Mouse (Mus musculus): ENCODE results near the gene Ccdc85c. TPM values are rescaled to one million over a fixed set of nuclear protein-coding genes. Genes with fewer than 3 reads are reported as not detected.

The Ccdc85c gene
- polyA plus RNA-seq, 2 experiments = 1.8 TPM

DNA sequence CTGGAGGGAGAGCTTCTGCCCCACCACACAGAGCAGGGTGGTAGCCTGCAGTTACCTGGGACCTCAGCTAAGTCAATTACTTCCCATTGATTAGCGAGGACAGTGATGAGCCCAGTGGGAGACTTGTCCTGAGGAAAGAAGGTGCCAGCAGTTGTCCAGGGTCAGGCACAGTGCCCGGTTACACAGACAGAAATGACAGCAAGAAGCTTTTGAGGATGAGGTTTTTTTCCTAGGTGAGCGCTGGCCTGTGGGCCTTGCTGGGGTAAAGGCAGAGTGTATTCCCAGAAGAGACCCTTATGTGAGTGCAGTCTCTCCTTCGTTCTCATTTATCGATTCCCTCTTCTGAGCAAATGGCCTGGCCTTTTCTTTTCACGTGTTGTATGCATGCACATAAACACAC lies 41.4 kb upstream of the Ccdc85c start:
- Histone ChIP-seq H3K36me3 (replicated peaks; ENCODE audit: control insufficient read depth, insufficient read depth, low read depth) (no peaks in the 10 kb centered on the region), H3K27me3 (ENCODE audit: control insufficient read depth, insufficient read depth, low read length) (peaks cover 42% of the 10 kb centered on the region), H3K4me3 (ENCODE audit: insufficient read depth in 1 of 2, low read depth in 2 of 2, low read length in 2 of 2) (no peak overlapping the region), H3K4me1 (replicated peaks; ENCODE audit: control insufficient read depth in 2 of 2, insufficient read depth in 2 of 2, low read length in 1 of 2) (no peaks in the 10 kb centered on the region), H3K4me2 (ENCODE audit: low read depth) (no peak overlapping the region), H3K9me3 (ENCODE audit: control insufficient read depth, low read length) (no peaks in the 10 kb centered on the region), H3K27ac (no peak overlapping the region), H3K9ac (replicated peaks) (no peak overlapping the region)
- TF ChIP-seq EP300 (IDR thresholded peaks at IDR 0.05; ENCODE audit: low read depth) (no peak), CTCF (IDR thresholded peaks at IDR 0.05; ENCODE audit: low read depth) (no peak)
- WGBS (ENCODE audit: insufficient replicate concordance) = 40% methylated on average over 6 of the region's 6 CpGs
- ATAC-seq (ENCODE audit: insufficient read depth) (no peak), DNase-seq (ENCODE audit: low read depth in 3 of 3, low spot score in 3 of 3) (no peak)

DNA sequence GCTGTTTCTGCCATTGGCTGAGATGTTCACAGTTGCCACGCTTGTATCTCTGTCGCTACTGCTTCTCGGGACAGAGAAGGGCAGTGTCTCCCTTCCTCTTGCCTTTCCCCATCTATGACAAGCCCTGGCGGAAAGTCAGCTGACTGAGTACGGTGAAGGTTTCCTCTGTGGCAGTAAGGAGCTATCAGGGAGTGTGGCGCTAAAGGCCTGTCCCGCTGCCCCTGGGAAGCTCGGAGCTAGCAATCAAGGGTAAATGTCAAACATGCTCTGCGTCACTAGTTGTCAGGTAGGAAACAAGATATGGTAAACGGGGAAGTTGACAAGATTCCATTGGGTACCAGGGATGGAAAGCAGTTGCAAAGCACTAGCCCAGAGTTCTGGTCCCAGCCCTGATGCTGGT lies 40.6 kb upstream of the Ccdc85c start:
- H3K27me3 ChIP-seq (ENCODE audit: control insufficient read depth, insufficient read depth, low read length) = peaks cover 42% of the 10 kb centered on the region
- no peak for DNase-seq (ENCODE audit: low read depth in 3 of 3, low spot score in 3 of 3)
- no peak overlapping the region for H3K9ac ChIP-seq (replicated peaks)
- 20% methylated on average over 10 of the region's 10 CpGs for WGBS (ENCODE audit: insufficient replicate concordance)
- H3K4me3 ChIP-seq (ENCODE audit: insufficient read depth in 1 of 2, low read depth in 2 of 2, low read length in 2 of 2) = no peak overlapping the region
- H3K27ac ChIP-seq = no peak overlapping the region
- H3K4me2 ChIP-seq (ENCODE audit: low read depth) = no peak overlapping the region
- H3K36me3 ChIP-seq (replicated peaks; ENCODE audit: control insufficient read depth, insufficient read depth, low read depth) = no peaks in the 10 kb centered on the region
- ATAC-seq (ENCODE audit: insufficient read depth) = no peak
- H3K9me3 ChIP-seq (ENCODE audit: control insufficient read depth, low read length) = no peaks in the 10 kb centered on the region
- no peaks in the 10 kb centered on the region for H3K4me1 ChIP-seq (replicated peaks; ENCODE audit: control insufficient read depth in 2 of 2, insufficient read depth in 2 of 2, low read length in 1 of 2)
- no peak for TF ChIP-seq EP300 (IDR thresholded peaks at IDR 0.05; ENCODE audit: low read depth)
- TF ChIP-seq CTCF (IDR thresholded peaks at IDR 0.05; ENCODE audit: low read depth) = no peak

DNA sequence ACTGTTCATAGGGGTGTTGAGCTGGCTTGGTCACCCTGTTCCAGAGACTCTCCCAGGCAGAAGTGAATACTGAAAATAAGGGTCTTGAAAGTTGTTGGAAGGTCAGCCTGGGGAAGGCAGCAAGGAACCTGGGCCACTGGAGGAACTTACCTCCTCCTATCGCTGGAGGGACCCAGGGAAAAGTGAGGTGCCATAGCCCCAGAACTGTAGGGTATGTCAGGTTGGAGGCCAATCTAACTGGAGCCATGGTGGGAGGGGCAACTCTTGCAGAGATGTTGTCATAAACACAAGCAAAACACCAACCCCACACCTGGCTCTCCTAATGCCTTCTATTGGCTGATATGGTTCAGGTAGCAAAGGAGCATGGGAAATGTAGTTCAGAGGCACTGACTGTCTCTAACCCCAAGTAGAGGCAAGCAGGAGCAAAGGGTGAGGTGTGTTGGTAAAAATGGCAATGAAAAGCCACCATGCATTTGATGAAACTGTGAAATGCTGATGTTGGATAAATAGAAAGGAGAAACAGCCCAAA lies 38.1 kb upstream of the Ccdc85c start:
- Histone ChIP-seq H3K4me1 (replicated peaks; ENCODE audit: control insufficient read depth in 2 of 2, insufficient read depth in 2 of 2, low read length in 1 of 2) (no peaks in the 10 kb centered on the region), H3K4me2 (ENCODE audit: low read depth) (no peak overlapping the region), H3K9me3 (ENCODE audit: control insufficient read depth, low read length) (no peaks in the 10 kb centered on the region), H3K9ac (replicated peaks) (no peak overlapping the region), H3K27me3 (ENCODE audit: control insufficient read depth, insufficient read depth, low read length) (peaks cover 22% of the 10 kb centered on the region), H3K27ac (no peak overlapping the region), H3K4me3 (ENCODE audit: insufficient read depth in 1 of 2, low read depth in 2 of 2, low read length in 2 of 2) (no peak overlapping the region), H3K36me3 (replicated peaks; ENCODE audit: control insufficient read depth, insufficient read depth, low read depth) (no peaks in the 10 kb centered on the region)
- ATAC-seq (ENCODE audit: insufficient read depth) (no peak), DNase-seq (ENCODE audit: low read depth in 3 of 3, low spot score in 3 of 3) (no peak)
- 67% methylated on average over 1 of the region's 1 CpGs for WGBS (ENCODE audit: insufficient replicate concordance)
- no peak for TF ChIP-seq CTCF (IDR thresholded peaks at IDR 0.05; ENCODE audit: low read depth)
- TF ChIP-seq EP300 (IDR thresholded peaks at IDR 0.05; ENCODE audit: low read depth) = no peak

DNA sequence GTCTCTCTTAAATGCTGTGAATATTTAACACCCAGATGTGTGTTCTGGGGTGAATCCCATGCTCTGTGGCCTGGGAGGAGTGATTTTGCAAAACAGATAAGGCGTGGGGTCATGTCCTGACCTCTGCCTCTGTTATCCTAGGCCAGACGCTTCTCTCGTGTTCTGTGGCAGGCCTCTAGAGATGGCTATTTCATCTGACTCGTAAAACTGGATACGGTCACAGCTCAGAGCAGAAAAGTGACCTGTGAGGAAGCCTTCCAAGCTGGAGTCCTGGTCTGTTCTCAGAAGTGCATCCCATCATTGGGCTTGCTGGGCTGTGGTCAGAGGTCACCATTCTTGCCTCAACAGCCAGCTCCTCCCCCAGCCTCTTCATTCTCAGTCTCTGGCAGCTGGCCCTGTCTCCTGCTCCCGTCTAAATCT lies 37.2 kb upstream of the Ccdc85c start:
- Histone ChIP-seq H3K9me3 (ENCODE audit: control insufficient read depth, low read length) (no peaks in the 10 kb centered on the region), H3K4me2 (ENCODE audit: low read depth) (no peak overlapping the region), H3K4me1 (replicated peaks; ENCODE audit: control insufficient read depth in 2 of 2, insufficient read depth in 2 of 2, low read length in 1 of 2) (no peaks in the 10 kb centered on the region), H3K4me3 (ENCODE audit: insufficient read depth in 1 of 2, low read depth in 2 of 2, low read length in 2 of 2) (no peak overlapping the region), H3K27me3 (ENCODE audit: control insufficient read depth, insufficient read depth, low read length) (peaks cover 15% of the 10 kb centered on the region), H3K36me3 (replicated peaks; ENCODE audit: control insufficient read depth, insufficient read depth, low read depth) (no peaks in the 10 kb centered on the region), H3K9ac (replicated peaks) (no peak overlapping the region), H3K27ac (no peak overlapping the region)
- no peak for ATAC-seq (ENCODE audit: insufficient read depth)
- WGBS (ENCODE audit: insufficient replicate concordance) = 31% methylated on average over 6 of the region's 6 CpGs
- TF ChIP-seq EP300 (IDR thresholded peaks at IDR 0.05; ENCODE audit: low read depth) (no peak), CTCF (IDR thresholded peaks at IDR 0.05; ENCODE audit: low read depth) (no peak)
- no peak for DNase-seq (ENCODE audit: low read depth in 3 of 3, low spot score in 3 of 3)

DNA sequence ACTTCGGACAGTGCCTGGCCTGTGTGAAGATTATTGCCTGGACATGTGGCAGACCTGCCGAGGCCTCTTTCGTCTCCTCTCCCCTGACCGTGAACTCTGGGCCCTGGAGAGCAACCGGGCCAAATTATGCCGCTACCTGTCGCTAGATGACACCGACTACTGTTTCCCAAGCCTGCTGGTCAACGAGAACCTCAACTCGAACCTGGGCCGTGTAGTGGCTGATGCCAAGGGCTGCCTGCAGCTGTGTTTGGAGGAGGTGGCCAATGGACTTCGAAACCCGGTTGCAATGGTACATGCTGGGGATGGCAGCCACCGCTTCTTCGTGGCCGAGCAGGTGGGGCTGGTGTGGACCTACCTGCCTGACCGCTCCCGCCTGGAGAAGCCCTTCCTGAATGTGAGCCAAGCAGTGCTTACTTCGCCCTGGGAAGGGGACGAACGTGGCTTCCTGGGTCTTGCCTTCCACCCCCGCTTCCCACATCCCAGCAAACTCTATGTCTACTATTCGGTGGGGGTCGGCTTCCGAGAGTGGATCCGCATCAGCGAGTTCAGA lies 36.6 kb upstream of the Ccdc85c start:
- WGBS (ENCODE audit: insufficient replicate concordance) = 73% methylated on average over 27 of the region's 27 CpGs
- DNase-seq (ENCODE audit: low read depth in 3 of 3, low spot score in 3 of 3) (no peak), ATAC-seq (ENCODE audit: insufficient read depth) (no peak)
- no peaks in the 10 kb centered on the region for H3K4me1 ChIP-seq (replicated peaks; ENCODE audit: control insufficient read depth in 2 of 2, insufficient read depth in 2 of 2, low read length in 1 of 2)
- H3K4me2 ChIP-seq (ENCODE audit: low read depth) = no peak overlapping the region
- H3K27me3 ChIP-seq (ENCODE audit: control insufficient read depth, insufficient read depth, low read length) = peaks cover 14% of the 10 kb centered on the region
- no peak overlapping the region for H3K4me3 ChIP-seq (ENCODE audit: insufficient read depth in 1 of 2, low read depth in 2 of 2, low read length in 2 of 2)
- no peaks in the 10 kb centered on the region for H3K36me3 ChIP-seq (replicated peaks; ENCODE audit: control insufficient read depth, insufficient read depth, low read depth)
- H3K9me3 ChIP-seq (ENCODE audit: control insufficient read depth, low read length) = no peaks in the 10 kb centered on the region
- no peak for TF ChIP-seq EP300 (IDR thresholded peaks at IDR 0.05; ENCODE audit: low read depth)
- no peak for TF ChIP-seq CTCF (IDR thresholded peaks at IDR 0.05; ENCODE audit: low read depth)
- no peak overlapping the region for H3K27ac ChIP-seq
- no peak overlapping the region for H3K9ac ChIP-seq (replicated peaks)
